Mouse (Mus musculus) bone marrow macrophage, adult 2 months (primary cell): ENCODE results near the gene Ms4a6d.

ENCODE experiments used
- CTCF ChIP-seq: IDR thresholded peaks from 2 replicates; pipeline ENCODE4 v1.5.1; 2012; ENCODE audit warnings: low read depth, mild to moderate bottlenecking, low read length, moderate library complexity
- POLR2A ChIP-seq: IDR thresholded peaks from 2 replicates; pipeline ENCODE4 v1.6.1; 2012; ENCODE audit warnings: mild to moderate bottlenecking, low read depth, low read length, borderline replicate concordance

GRCm38 (mm10) chr19:11589891-11590449 lies 14.7 kb downstream of the Ms4a6d start:
- no peak for TF ChIP-seq CTCF
- TF ChIP-seq POLR2A = no peak
